Mouse (Mus musculus): ENCODE measurements around the gene Ccdc30. TPM values are rescaled to one million over a fixed set of nuclear protein-coding genes. Genes with fewer than 3 reads are reported as not detected.

The Ccdc30 gene
- polyA plus RNA-seq, 1 experiment: 8.8 TPM

- Histone ChIP-seq H3K27me3 (ENCODE audit: control insufficient read depth, insufficient read depth, low read length) (no peaks in the 10 kb centered on the region), H3K4me3 (replicated peaks; ENCODE audit: insufficient read depth, low read depth, low read length) (no peak overlapping the region), H3K4me1 (ENCODE audit: control insufficient read depth, insufficient read depth, low read length) (no peaks in the 10 kb centered on the region), H3K27ac (ENCODE audit: insufficient read depth, low read length) (no peak overlapping the region)
- TF ChIP-seq POLR2A (IDR thresholded peaks at IDR 0.05; ENCODE audit: borderline replicate concordance, insufficient read depth, low read length): no peak
- no peak for TF ChIP-seq CTCF (IDR thresholded peaks at IDR 0.05; ENCODE audit: borderline replicate concordance, insufficient read depth, low read depth, low read length)
- DNase-seq: no peak
- WGBS: 39% methylated on average over 6 of the region's 6 CpGs
These were observed 2.5 kb downstream of the Ccdc30 start for GRCm38 (mm10) chr4:119412791-119413190.

- no peak for DNase-seq
- TF ChIP-seq CTCF (IDR thresholded peaks at IDR 0.05; ENCODE audit: borderline replicate concordance, insufficient read depth, low read depth, low read length) (no peak), POLR2A (IDR thresholded peaks at IDR 0.05; ENCODE audit: borderline replicate concordance, insufficient read depth, low read length) (no peak)
- 73% methylated on average over 12 of the region's 12 CpGs for WGBS
- no peak overlapping the region for H3K4me3 ChIP-seq (replicated peaks; ENCODE audit: insufficient read depth, low read depth, low read length)
- no peak overlapping the region for H3K27ac ChIP-seq (ENCODE audit: insufficient read depth, low read length)
- no peaks in the 10 kb centered on the region for H3K4me1 ChIP-seq (ENCODE audit: control insufficient read depth, insufficient read depth, low read length)
- H3K27me3 ChIP-seq (ENCODE audit: control insufficient read depth, insufficient read depth, low read length): no peaks in the 10 kb centered on the region
These were observed 3.3 kb downstream of the Ccdc30 start for GRCm38 (mm10) chr4:119411877-119412650.

GRCm38 (mm10) chr4:119403431-119403830 lies 11.9 kb downstream of the Ccdc30 start:
- no peak overlapping the region for H3K27ac ChIP-seq (ENCODE audit: insufficient read depth, low read length)
- no peak for DNase-seq
- H3K4me1 ChIP-seq (ENCODE audit: control insufficient read depth, insufficient read depth, low read length): no peaks in the 10 kb centered on the region
- WGBS: 90% methylated on average over 2 of the region's 2 CpGs
- no peak for TF ChIP-seq CTCF (IDR thresholded peaks at IDR 0.05; ENCODE audit: borderline replicate concordance, insufficient read depth, low read depth, low read length)
- no peak for TF ChIP-seq POLR2A (IDR thresholded peaks at IDR 0.05; ENCODE audit: borderline replicate concordance, insufficient read depth, low read length)
- no peak overlapping the region for H3K4me3 ChIP-seq (replicated peaks; ENCODE audit: insufficient read depth, low read depth, low read length)
- no peaks in the 10 kb centered on the region for H3K27me3 ChIP-seq (ENCODE audit: control insufficient read depth, insufficient read depth, low read length)

DNA sequence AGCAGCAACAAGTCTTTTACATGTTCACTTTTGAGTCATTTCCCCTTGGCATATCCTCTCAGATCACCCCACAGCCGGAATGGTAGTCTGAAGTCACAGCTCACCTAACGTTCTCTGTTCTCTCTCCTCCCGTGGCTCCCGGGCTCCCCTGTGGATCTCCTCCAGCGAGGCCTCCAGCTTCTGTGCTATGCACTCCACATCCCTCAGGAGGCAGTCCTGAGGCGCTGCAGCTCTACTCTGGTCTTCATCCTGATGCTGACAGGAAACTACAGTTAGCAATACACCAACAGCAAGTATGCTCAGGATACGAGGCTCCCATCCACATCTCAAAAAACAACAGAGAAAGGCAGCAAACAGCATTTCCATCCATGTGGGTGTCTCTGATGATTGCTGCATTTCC lies 14.4 kb downstream of the Ccdc30 start:
- TF ChIP-seq POLR2A (IDR thresholded peaks at IDR 0.05; ENCODE audit: borderline replicate concordance, insufficient read depth, low read length): no peak
- no peak for TF ChIP-seq CTCF (IDR thresholded peaks at IDR 0.05; ENCODE audit: borderline replicate concordance, insufficient read depth, low read depth, low read length)
- no peak for DNase-seq
- no peaks in the 10 kb centered on the region for H3K27me3 ChIP-seq (ENCODE audit: control insufficient read depth, insufficient read depth, low read length)
- no peaks in the 10 kb centered on the region for H3K4me1 ChIP-seq (ENCODE audit: control insufficient read depth, insufficient read depth, low read length)
- H3K27ac ChIP-seq (ENCODE audit: insufficient read depth, low read length): no peak overlapping the region
- WGBS: 60% methylated on average over 7 of the region's 7 CpGs
- H3K4me3 ChIP-seq (replicated peaks; ENCODE audit: insufficient read depth, low read depth, low read length): no peak overlapping the region

- no peak for TF ChIP-seq CTCF (IDR thresholded peaks at IDR 0.05; ENCODE audit: borderline replicate concordance, insufficient read depth, low read depth, low read length)
- no peak for TF ChIP-seq POLR2A (IDR thresholded peaks at IDR 0.05; ENCODE audit: borderline replicate concordance, insufficient read depth, low read length)
- Histone ChIP-seq H3K27me3 (ENCODE audit: control insufficient read depth, insufficient read depth, low read length) (no peaks in the 10 kb centered on the region), H3K4me1 (ENCODE audit: control insufficient read depth, insufficient read depth, low read length) (no peaks in the 10 kb centered on the region; the same call in 1 of the 2 replicates), H3K4me3 (replicated peaks; ENCODE audit: insufficient read depth, low read depth, low read length) (no peak overlapping the region), H3K27ac (ENCODE audit: insufficient read depth, low read length) (no peak overlapping the region)
- 11% methylated on average over 7 of the region's 7 CpGs for WGBS
- peak; percentile 60 to 79 for DNase-seq
These were observed 16.6 kb downstream of the Ccdc30 start for GRCm38 (mm10) chr4:119398751-119399150.

GRCm38 (mm10) chr4:119390369-119390768 lies 25.0 kb downstream of the Ccdc30 start:
- Histone ChIP-seq H3K27ac (ENCODE audit: insufficient read depth, low read length) (no peak overlapping the region), H3K4me1 (ENCODE audit: control insufficient read depth, insufficient read depth, low read length) (no peaks in the 10 kb centered on the region; the same call in 1 of the 2 replicates), H3K27me3 (ENCODE audit: control insufficient read depth, insufficient read depth, low read length) (no peaks in the 10 kb centered on the region), H3K4me3 (replicated peaks; ENCODE audit: insufficient read depth, low read depth, low read length) (no peak overlapping the region)
- no peak for TF ChIP-seq POLR2A (IDR thresholded peaks at IDR 0.05; ENCODE audit: borderline replicate concordance, insufficient read depth, low read length)
- TF ChIP-seq CTCF (IDR thresholded peaks at IDR 0.05; ENCODE audit: borderline replicate concordance, insufficient read depth, low read depth, low read length): peak; percentile 22; the same call in 1 of the 2 replicates
- DNase-seq: no peak
- WGBS: 65% methylated on average over 1 of the region's 1 CpGs

DNA sequence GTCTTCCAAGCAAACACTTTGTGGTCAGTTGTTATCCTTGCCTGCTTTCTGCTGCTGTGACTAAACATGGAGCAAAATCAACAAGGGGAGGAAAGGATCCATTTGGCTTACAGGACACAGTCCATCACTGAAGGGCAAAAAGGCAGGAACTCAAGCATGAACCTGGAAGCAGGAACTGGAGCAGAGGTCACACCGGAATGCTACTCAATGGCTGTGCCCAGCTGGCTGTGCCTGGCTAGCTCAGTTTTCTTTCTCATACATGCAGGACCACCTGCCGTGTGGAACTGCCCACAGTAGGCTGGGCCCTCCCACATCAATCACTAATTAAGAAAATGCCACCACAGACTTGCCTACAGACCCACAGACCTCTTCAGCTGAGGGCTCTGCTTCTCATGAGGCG lies 26.1 kb downstream of the Ccdc30 start:
- H3K4me3 ChIP-seq (replicated peaks; ENCODE audit: insufficient read depth, low read depth, low read length): no peak overlapping the region
- H3K27ac ChIP-seq (ENCODE audit: insufficient read depth, low read length): no peak overlapping the region
- WGBS: 48% methylated on average over 3 of the region's 3 CpGs
- H3K4me1 ChIP-seq (ENCODE audit: control insufficient read depth, insufficient read depth, low read length): no peaks in the 10 kb centered on the region
- no peaks in the 10 kb centered on the region for H3K27me3 ChIP-seq (ENCODE audit: control insufficient read depth, insufficient read depth, low read length)
- no peak for DNase-seq
- TF ChIP-seq CTCF (IDR thresholded peaks at IDR 0.05; ENCODE audit: borderline replicate concordance, insufficient read depth, low read depth, low read length): no peak
- no peak for TF ChIP-seq POLR2A (IDR thresholded peaks at IDR 0.05; ENCODE audit: borderline replicate concordance, insufficient read depth, low read length)
